Mouse (Mus musculus): Measurements from ENCODE around the gene Fra10ac1. TPM values are rescaled to one million over a fixed set of nuclear protein-coding genes. Genes with fewer than 3 reads are reported as not detected.

Fra10ac1 gene
- polyA plus RNA-seq, 1 experiment from 2014 or later = 11.1 TPM

DNA sequence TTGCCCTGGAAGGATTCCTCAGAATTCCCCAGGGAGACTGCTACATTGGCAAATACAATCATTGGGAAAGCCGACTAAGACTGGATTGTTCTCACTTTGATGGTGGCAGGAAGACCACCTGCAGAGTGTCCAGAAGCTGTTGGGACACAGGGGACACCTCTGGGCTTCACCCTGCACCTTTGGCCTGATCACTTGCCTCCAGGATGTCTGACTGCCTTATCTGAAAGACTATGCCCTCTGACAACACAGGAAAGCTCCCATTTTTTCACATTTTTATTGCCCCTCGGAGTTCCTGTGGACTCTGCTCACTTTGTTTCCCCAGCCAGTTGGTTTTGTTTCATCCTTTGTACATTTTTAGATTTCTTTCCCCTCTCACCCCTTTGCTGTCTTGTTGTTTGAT, 59.3 kb downstream of the Fra10ac1 start:
- Histone ChIP-seq H3K36me3 (replicated peaks) (0 out of 2 replicates have a peak, but pooled peaks cover 7% of the 10 kb centered on the region), H3K4me3 (replicated peaks) (no peak overlapping the region), H3K27ac (replicated peaks) (no peak overlapping the region), H3K9me3 (replicated peaks) (no peaks in the 10 kb centered on the region), H3K4me1 (replicated peaks) (0 out of 2 replicates have a peak, but pooled peaks cover 4% of the 10 kb centered on the region), H3K27me3 (no peaks in the 10 kb centered on the region), H3K4me2 (no peak overlapping the region; the same call in 1 of the 2 replicates), H3K9ac (no peak overlapping the region)
- 30% methylated on average over 2 of the region's 2 CpGs for WGBS (ENCODE audit: insufficient replicate concordance)
- ATAC-seq (ENCODE audit: insufficient read depth) = no peak

DNA sequence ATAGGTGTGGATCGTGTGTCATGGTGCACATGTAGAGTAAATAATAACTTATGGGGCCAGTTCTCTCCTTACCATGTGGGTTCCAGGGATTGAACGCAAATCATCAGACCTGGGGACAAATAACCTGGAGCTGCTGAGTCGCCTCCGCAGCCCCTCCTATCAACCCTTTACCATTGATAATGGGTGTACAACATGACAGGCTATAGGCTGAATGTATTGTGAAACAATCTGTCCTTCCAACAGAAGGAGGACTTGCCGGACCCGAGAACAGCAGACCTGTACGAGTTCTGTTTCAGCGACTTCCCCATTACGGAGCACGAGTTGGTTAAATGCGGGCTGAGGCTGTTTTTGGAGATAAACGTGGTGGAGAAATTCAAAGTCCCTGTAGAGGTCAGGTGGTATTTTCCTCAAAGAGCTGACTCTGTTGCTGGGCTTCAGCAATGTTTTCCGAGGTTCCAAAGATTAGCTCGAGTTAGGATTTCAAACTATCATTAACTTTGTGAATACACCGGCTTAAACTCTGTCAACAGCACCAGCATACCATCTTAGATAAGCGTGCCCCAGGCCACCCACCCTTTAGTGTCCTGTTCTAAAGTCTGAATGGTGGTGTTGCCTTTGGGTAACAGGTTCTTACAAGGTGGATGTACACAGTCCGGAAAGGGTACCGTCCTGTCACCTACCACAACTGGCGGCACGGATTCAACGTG, 62.2 kb downstream of the Fra10ac1 start:
- Histone ChIP-seq H3K4me2 (peak overlapping the region; percentile 37), H3K4me3 (replicated peaks) (peak overlapping the region; percentile 26), H3K36me3 (replicated peaks) (no peaks in the 10 kb centered on the region), H3K9ac (no peak overlapping the region), H3K9me3 (replicated peaks) (no peaks in the 10 kb centered on the region), H3K27ac (replicated peaks) (peak overlapping the region; percentile 76), H3K4me1 (replicated peaks) (0 out of 2 replicates have a peak, but pooled peaks cover 4% of the 10 kb centered on the region), H3K27me3 (no peaks in the 10 kb centered on the region)
- WGBS (ENCODE audit: insufficient replicate concordance) = 62% methylated on average over 21 of the region's 21 CpGs
- peak; percentile 77 for ATAC-seq (ENCODE audit: insufficient read depth)

DNA sequence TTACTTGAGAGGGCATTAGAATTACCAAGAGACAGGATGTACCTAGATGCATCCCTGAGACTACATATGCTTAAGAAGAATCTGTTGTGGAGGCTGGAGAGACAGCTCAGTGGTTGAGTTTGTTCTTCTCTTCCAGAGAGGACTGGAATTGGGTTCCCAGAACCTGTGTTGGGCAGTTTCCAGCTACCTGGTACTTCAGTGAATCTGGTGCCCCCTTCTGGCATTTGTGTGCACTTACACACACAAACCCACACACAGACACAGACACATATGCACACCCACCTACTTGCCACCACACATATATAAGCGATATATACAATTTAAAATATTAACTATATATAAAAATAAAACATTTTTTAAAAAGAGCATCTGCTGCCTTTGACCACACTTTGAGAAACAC, 67.7 kb downstream of the Fra10ac1 start:
- no peak overlapping the region for H3K4me2 ChIP-seq
- 0 out of 2 replicates have a peak, but pooled peaks cover 4% of the 10 kb centered on the region for H3K4me1 ChIP-seq (replicated peaks)
- H3K9me3 ChIP-seq (replicated peaks) = no peaks in the 10 kb centered on the region
- 70% methylated on average over 1 of the region's 1 CpGs for WGBS (ENCODE audit: insufficient replicate concordance)
- no peak for ATAC-seq (ENCODE audit: insufficient read depth)
- no peaks in the 10 kb centered on the region for H3K36me3 ChIP-seq (replicated peaks)
- H3K9ac ChIP-seq = no peak overlapping the region
- H3K27me3 ChIP-seq = no peaks in the 10 kb centered on the region
- no peak overlapping the region for H3K27ac ChIP-seq (replicated peaks)
- no peak overlapping the region for H3K4me3 ChIP-seq (replicated peaks)

DNA sequence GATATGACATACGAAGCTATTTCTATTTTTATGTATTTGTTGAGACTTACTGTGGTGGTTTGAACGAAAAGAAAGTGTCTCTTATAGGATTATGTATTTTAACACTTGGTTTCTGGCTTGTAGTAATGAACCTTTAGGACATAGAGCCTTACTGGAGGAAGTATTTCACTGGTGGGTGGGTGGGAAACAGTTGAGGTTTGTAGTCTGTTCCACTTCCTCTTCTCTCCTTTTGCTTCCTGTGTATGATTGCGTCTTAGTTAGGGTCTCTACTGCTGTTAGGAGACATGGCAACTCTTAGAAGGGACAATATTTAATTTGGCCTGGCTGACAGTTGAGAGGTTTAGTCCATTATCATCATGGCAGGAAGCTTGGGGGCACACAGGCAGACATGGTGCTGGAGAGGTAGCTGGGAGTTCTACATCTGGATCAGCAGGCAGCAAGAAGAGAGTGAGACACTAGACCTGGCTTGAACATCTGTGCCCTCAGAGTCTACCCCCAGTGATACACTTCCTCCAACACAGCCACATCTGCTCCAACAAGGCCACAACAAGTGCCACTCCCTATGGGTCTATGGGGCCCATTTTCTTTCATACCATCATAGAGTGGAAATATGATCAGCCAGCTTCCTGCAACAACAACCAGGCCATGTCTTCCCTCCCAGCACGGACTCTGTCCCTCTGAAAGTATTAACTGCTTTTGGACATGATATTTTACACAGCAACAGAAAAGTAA, 80.2 kb downstream of the Fra10ac1 start:
- H3K27me3 ChIP-seq = no peaks in the 10 kb centered on the region
- H3K4me1 ChIP-seq (replicated peaks) = no peaks in the 10 kb centered on the region
- no peak overlapping the region for H3K9ac ChIP-seq
- H3K27ac ChIP-seq (replicated peaks) = no peak overlapping the region
- WGBS (ENCODE audit: insufficient replicate concordance) = 25% methylated on average over 4 of the region's 4 CpGs
- H3K9me3 ChIP-seq (replicated peaks) = no peaks in the 10 kb centered on the region
- no peaks in the 10 kb centered on the region for H3K36me3 ChIP-seq (replicated peaks)
- no peak overlapping the region for H3K4me2 ChIP-seq
- H3K4me3 ChIP-seq (replicated peaks) = no peak overlapping the region
- no peak for ATAC-seq (ENCODE audit: insufficient read depth)

Other genes starting within 250 kb of the Fra10ac1 start
- 1.1 and 1.6 TPM in 2 replicates for gene Myof, start 180.6 kb downstream of the Fra10ac1 start, polyA plus RNA-seq (2015; fragmentation: Nextera tagmentation; extraction: Ambion mirVana)
- 4.7 and 5.3 TPM in 2 replicates for gene Cep55, start 169.1 kb downstream of the Fra10ac1 start, polyA plus RNA-seq (2015; fragmentation: Nextera tagmentation; extraction: Ambion mirVana)
- gene Ffar4, start 127.1 kb downstream of the Fra10ac1 start, polyA plus RNA-seq (2015; fragmentation: Nextera tagmentation; extraction: Ambion mirVana) = 0.16 and 0.20 TPM in 2 replicates
- gene Rbp4, start 98.9 kb downstream of the Fra10ac1 start, polyA plus RNA-seq (2015; fragmentation: Nextera tagmentation; extraction: Ambion mirVana) = 1,815 and 1,906 TPM in 2 replicates
- 5.5 and 5.8 TPM in 2 replicates for gene Pde6c, start 91.4 kb downstream of the Fra10ac1 start, polyA plus RNA-seq (2015; fragmentation: Nextera tagmentation; extraction: Ambion mirVana)
- 0.03 and 0.12 TPM in 2 replicates for gene Lgi1, start 40.4 kb upstream of the Fra10ac1 start, polyA plus RNA-seq (2015; fragmentation: Nextera tagmentation; extraction: Ambion mirVana)
- 3.9 and 4.2 TPM in 2 replicates for gene Slc35g1, start 171.8 kb upstream of the Fra10ac1 start, polyA plus RNA-seq (2015; fragmentation: Nextera tagmentation; extraction: Ambion mirVana)